Mouse (Mus musculus): ENCODE measurements at regions not wholly inside any gene's neighbourhood (a gene's known extent, or its start where the extent isn't known, plus 50 kb on each side); places are given as distances from the start of the nearest gene placed in this dataset.
"Not testable (repeated sequence)": the region's sequence is repeated elsewhere in the genome, so short reads cannot be mapped to it uniquely, and the experiment has no call there.

DNA sequence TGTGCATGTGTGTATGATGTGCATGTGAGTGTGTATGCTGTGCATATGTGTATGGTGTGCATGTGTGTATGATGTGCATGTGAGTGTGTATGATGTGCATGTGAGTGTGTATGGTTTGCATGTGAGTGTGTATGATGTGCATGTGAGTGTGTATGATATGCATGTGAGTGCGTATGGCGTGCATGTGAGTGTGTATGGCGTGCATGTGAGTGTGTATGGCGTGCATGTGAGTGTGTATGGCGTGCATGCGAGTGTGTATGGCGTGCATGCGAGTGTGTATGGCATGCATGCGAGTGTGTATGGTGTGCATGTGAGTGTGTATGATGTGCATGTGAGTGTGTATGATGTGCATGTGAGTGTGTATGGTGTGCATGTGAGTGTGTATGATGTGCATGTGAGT lies 103.2 kb upstream of the Nudt7 start:
- in situ Hi-C loops (cut with MboI, MseI): not testable (repeated sequence)

DNA sequence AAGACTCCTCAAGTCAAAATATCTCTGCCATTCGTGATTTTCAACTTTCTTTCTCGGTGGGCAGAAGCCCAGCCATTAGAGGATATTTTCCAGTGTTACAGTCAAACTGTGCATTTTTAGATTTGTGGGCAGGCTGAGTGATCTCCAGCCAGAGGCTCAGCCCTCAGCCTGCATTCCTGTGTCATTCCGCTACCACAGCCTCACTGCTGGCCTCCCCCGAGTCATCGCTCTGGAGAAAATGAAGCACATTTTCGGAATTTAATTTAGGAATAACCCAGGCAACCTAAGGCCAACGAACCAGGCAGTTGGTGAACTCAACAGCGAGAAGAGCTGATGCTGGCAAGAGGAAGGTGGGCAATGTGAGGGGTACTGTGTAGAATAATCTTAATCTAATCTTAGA lies 80.9 kb upstream of the Nudt7 start:
- in situ Hi-C loops (cut with MboI, MseI): no loop called here

DNA sequence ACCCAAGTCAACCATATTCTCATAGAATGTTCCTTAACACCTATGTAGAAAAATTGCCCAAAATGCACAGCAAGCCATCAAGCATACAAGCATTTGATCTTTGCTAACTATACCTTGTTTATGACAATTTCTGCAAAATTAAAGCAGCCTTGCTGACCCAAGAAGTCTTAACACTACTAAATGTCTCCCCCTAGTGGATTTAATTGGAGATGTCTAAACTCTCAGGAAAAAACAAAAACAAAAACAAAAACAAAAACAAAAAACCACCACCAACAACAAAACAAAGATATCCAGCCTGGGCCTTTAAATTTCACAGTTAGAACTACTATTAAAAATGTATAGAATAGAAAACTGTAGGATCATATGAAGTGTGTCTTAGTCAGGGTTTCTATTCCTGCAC lies 69.8 kb upstream of the Nudt7 start:
- in situ Hi-C loops (cut with MboI, MseI): no loop called here

DNA sequence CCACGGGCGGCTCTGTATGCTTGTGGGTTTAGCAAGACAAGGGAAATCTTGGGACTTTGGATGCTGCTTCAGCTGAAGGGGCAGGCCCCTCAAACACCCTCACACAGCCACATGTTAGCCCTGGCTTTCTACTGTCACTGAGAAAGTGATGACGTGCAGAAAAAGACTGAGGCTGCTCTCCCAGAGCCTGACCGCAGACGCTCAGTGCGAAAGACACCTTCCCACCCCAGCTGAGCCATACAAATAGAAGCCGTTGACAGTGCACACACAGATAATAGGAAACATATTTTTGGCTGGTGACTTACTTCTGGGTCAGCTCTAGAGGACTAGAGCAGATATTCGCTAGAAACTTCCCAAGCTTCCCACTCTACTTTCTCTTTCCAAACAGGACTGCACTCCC lies 61.0 kb upstream of the Nudt7 start:
- in situ Hi-C loops (cut with MboI, MseI): no loop called here

DNA sequence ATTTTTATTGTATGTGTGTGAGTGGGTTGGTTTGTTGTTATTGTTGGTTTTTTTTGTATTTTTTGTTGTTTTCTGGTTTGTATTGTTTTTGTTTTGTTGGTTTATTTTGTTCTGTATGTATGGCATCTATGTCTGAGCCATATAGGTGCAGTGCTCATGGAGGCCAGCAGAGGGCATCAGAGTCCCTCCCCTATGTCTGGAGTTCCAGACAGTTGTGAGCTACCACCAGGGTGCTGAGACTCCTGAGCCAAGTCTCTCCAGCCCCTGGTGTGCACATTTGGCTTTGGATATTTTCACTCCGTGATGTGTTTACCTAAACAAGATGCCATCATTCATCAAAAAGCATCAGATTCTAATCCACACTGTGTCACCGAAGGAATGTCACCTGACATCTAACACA lies 59.2 kb upstream of the Nudt7 start:
- in situ Hi-C loops (cut with MboI, MseI): no loop called here

DNA sequence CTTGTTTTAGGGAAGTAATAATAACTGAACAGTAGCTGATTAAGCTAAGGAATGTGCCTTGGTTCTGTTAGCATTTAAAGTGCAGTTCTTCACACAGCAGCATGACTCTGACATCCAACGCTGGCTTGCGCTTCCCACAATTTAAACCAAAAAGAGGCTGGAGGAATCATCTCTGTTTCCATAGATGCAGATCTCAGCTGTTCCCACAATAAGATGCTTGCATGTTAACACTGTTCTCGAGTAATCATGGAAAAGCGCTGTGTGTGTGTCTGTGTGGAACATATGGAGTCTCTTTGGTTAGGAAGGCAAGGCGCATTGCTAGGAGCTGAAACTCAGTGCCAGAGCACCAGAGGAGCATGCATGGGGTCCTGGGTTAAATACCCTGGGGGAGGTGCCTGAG lies 56.7 kb upstream of the Nudt7 start:
- in situ Hi-C loops (cut with MboI, MseI): loop anchor here (5.0 kb wide), 1 partner anchor 361 kb away; the partner anchor contains the start of gene Wwox

DNA sequence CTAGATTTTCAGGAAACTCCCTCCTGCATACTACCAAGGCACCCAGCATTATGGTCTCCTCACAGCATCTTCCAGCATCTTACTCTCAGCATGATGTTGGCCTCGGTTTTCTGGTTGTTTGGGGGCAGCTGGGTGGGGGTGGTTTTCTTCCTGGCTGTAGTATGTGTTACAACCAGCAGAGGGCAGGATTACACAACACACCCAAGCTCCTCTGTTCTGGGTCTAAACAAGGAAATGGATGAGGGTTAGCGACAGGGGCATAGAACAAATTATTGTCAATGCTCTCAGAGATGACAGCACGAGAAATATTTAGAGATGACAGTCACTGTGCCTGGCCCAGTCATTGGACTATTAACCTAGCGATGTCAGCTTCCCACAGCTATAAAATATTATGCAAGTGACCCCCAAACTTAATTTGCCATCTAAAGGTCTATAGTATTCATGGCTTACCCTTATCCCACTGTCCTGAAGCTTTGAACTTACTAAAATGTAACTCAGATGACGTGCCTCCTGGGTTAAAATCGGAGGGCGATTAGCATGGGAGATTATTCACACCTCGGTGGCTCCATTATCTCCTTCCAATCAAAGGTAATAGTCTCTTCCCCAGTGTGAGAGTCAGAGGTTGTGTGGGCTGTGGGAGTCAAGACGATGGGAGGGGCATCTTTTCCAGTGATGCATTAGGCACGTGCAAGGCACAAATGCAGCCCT lies 52.2 kb upstream of the Nudt7 start:
- in situ Hi-C loops (cut with MboI, MseI): loop anchor here (5.0 kb wide), 1 partner anchor 281 kb away; no protein-coding TSS in a partner anchor

DNA sequence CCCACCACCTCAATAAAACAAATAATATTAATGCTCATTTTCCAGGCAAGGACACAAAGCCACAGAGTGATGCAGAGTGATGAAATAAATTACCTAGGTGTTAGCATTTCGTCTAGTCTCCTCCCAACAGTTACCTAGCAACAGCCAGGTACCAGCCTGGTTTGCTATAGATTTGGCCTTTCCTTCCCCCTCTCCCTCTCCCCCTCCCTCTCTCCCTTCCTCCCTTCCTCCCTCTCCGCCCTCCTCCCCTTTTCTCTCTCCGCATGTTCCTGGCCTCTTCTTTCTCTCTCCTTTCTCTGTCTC lies 51.6 kb upstream of the Nudt7 start:
- in situ Hi-C loops (cut with MboI, MseI): loop anchor here (5.0 kb wide), 1 partner anchor 281 kb away; no protein-coding TSS in a partner anchor

Data from regulatory T cell (primary cell).